Mouse (Mus musculus) Patski (cell line): ENCODE results near the gene Fam19a1. TPM values are rescaled to one million over a fixed set of nuclear protein-coding genes. Genes with fewer than 3 reads are reported as not detected.

Experiments used
- ATAC-seq: fragments of 100-300 bp; one replicate; pipeline ENCODE4 v1.8.0; 2021
- CTCF ChIA-PET: fragments of 350-600 bp; sonication (Branson Sonifier 250); formaldehyde crosslinking; loops from one replicate; lab custom pipeline; 2022; ENCODE audit warnings: inconsistent platforms; lab: Charles Lee
- POLR2A ChIA-PET: fragments of 350-600 bp; sonication (Branson Sonifier 250); formaldehyde crosslinking; loops from one replicate; lab custom pipeline; 2022; ENCODE audit warnings: antibody characterized with exemption, inconsistent platforms; lab: Charles Lee
- DNase-seq: peaks from one replicate; pipeline ENCODE4 v3.0.0-alpha.2; 2011; ENCODE audit warnings: low read depth, low spot score
- H3K27me3 ChIP-seq: fragments of 371-371 bp; one replicate; pipeline ENCODE4 v1.5.1; 2021
- CTCF ChIP-seq: fragments of 100-300 bp; IDR thresholded peaks from one replicate; pipeline ENCODE4 v1.5.1; 2021
- in situ Hi-C: fragments of 300-500 bp; cut with MboI; formaldehyde crosslinking; loops from 3 replicates; pipeline ENCODE4 v1.11.1; 2018; ENCODE audit warnings: low pct_unique_long_range_greater_than_20kb, mixed read lengths
- polyA plus RNA-seq: library from polyadenylated mRNA; unstranded; gene quantifications from one replicate; pipeline ENCODE4 v1.2.3, GENCODE M21; 2021

Gene Fam19a1
- polyA plus RNA-seq = not detected

DNA sequence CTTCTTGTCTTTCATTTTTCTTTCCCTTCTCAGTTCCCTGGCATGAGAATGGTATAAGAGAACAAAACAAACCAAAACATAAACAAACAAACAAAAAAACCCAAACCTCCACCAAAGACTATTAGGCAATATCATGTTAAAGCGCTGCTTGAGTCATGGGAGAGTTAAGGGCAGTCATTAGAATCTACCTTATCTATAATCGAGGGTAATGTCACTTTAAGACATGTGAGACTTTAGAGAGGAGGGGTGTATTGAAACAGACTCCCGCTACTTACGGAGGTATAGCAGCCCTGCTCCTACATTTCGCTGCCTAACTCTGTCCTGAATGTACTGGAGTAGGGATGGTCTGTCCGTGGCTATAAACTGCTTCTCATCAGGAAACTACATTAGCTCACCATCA lies at the start of gene Fam19a1:
Gene Fam19a1, plus strand, starts transcription at position 301 of the 400 bp plus-strand sequence.
- no peak for ATAC-seq
- POLR2A ChIA-PET = no interaction called here
- in situ Hi-C loops = no loop called here
- no peak for DNase-seq
- peaks cover 26% of the 10 kb centered on the region for H3K27me3 ChIP-seq
- TF ChIP-seq CTCF = no peak
- CTCF ChIA-PET = no interaction called here

DNA sequence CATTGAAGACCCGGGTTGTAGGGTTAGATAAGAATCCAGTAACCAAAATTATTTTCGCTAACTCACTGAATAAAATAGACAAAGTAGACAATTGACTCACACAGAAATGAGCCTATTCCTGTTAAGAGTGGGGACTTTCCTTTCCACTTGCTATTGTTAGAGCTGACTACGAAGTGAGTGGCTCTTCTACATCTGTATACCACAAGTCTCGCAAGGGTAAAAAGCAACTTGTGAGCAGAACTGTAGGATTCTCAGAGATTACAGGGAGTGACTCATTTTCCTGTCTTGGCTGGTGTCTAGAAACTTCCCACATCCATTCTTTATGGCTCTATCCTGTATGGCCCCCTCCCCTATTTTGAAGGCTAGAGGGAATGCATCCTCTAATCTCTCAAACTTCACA lies 41.9 kb upstream of the Fam19a1 start:
- in situ Hi-C loops = no loop called here
- CTCF ChIA-PET = no interaction called here
- POLR2A ChIA-PET = no interaction called here
- no peaks in the 10 kb centered on the region for H3K27me3 ChIP-seq
- ATAC-seq (no peak), DNase-seq (no peak)
- TF ChIP-seq CTCF = no peak

DNA sequence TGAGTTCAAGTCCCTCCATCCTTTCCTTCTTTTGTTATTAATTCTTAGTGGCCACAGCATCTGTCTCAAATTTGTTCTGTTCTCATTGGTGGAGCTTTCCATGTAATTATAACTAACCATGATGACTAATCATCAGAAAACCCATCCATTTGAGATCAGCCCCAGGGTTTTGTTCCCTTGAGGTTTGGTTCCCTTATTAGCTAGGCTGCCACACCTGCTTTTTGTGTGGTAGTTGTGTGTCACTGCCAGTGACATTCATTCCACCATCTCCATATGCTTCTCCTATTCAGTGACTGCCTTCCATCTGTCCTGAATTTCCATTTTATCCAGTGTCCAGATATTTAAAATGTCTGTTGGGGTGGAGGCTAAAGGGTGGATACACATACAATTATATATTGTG lies 41.4 kb upstream of the Fam19a1 start:
- ChIA-PET CTCF (no interaction called here), POLR2A (no interaction called here)
- no peaks in the 10 kb centered on the region for H3K27me3 ChIP-seq
- in situ Hi-C loops = no loop called here
- no peak for DNase-seq
- no peak for TF ChIP-seq CTCF
- no peak for ATAC-seq

DNA sequence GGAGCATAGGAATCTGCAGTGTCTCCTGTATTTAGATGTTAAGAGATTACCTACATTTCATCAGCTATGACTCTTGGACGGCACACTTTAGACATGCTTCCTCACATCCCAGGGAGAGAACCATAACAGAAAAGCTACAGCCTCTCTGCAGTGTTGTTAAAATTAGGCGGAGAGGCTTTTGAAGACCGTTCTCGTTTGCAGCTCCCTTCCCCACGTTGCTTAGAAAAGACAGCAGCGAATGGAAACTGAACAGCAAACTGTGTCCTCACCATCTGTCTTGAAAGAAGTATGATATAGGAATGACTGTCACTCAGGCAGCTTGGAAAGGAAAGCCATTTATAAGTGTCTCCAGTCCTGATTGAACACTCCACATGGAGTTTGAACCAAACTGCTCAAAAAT lies 23.0 kb upstream of the Fam19a1 start:
- POLR2A ChIA-PET = no interaction called here
- CTCF ChIA-PET = no interaction called here

DNA sequence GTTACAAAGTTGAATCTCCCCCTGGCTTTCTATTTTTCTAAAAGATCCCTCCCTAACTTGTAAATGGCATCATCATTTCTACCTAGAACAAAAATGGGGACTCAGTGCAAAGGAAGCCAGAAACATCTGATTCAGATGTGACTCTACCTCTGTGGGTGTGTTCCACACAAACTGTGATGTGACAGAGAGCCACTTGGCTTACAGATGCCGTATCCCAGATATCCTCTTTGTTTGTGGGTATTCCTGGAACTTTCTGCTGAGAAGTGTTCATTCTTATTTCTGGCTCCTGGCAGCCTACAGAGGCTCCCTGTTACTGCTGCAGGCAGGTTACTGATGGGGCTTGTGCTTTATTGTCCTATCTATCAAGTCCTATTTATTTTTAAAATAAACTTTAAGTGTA lies 19.2 kb upstream of the Fam19a1 start:
- TF ChIP-seq CTCF = no peak
- H3K27me3 ChIP-seq = peaks cover 18% of the 10 kb centered on the region
- ChIA-PET POLR2A (no interaction called here), CTCF (no interaction called here)
- DNase-seq = no peak
- ATAC-seq = no peak
- in situ Hi-C loops = no loop called here

More for the DNA sequence above, 23.0 kb upstream of the Fam19a1 start:
- peaks cover 12% of the 10 kb centered on the region for H3K27me3 ChIP-seq
- in situ Hi-C loops = no loop called here
- TF ChIP-seq CTCF = no peak
- no peak for DNase-seq
- ATAC-seq = no peak

DNA sequence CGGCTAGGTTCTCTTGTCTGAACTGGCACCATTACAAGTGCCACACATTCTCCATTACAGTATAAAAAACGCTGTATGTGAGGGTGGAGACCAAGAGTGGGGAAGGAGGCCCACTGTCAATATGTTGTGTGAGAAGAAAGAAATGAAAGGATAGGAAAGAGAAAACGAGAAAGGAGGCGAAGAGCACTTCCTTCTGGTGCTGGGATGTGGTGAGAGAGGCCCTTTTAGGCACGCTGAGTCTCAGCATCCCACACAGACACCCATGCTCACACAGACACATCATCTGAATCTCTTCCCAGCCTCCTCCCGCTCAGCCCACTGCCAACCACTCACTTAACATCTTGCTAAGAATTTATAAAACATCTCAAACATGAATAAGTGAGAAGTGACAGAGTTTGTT lies 14.7 kb upstream of the Fam19a1 start:
- H3K27me3 ChIP-seq = peaks cover 6% of the 10 kb centered on the region
- no peak for TF ChIP-seq CTCF
- in situ Hi-C loops = no loop called here
- DNase-seq (no peak), ATAC-seq (no peak)
- POLR2A ChIA-PET = no interaction called here
- CTCF ChIA-PET = no interaction called here

DNA sequence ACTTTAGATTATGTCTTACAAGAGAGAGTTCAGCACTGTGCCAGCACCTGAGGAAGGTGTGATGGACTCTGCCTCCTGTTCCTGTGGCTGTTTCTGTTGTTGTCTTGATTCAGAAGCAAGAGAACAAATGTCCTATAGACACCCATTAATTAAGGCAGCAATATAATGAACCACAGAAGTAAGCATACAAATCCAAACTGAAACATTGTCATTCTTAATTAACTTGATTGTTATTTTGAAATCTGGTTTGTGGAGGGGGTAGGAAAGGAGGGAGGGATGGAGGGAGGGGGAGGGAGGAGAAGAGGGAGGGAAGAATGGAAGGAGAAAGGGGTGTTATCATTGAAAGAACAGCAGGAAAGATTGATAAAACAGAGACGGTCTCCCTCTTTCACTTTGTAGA lies 1.3 kb upstream of the Fam19a1 start:
- no peak for TF ChIP-seq CTCF
- no peak for DNase-seq
- POLR2A ChIA-PET = no interaction called here
- peaks cover 20% of the 10 kb centered on the region for H3K27me3 ChIP-seq
- in situ Hi-C loops = no loop called here
- CTCF ChIA-PET = no interaction called here
- no peak for ATAC-seq

DNA sequence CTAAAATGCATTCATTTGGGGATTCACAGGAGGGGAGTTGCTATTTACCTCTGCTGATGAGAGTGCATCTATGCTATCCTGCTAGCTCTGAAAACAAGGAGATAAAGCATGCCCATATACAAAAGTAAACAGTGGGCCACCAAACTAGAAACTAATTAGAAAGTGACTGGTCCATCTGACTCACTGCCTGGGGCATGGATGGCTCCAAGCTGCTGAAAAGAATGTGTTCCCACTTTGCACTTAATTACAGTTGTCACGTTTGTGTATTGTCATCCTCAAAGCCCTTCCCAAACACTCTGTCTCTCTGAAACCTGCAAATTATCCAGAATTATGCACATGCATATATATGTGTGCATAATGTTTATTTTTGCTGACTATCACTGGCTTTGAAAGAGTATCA lies 1.2 kb downstream of the Fam19a1 start:
- POLR2A ChIA-PET = no interaction called here
- CTCF ChIA-PET = no interaction called here

DNA sequence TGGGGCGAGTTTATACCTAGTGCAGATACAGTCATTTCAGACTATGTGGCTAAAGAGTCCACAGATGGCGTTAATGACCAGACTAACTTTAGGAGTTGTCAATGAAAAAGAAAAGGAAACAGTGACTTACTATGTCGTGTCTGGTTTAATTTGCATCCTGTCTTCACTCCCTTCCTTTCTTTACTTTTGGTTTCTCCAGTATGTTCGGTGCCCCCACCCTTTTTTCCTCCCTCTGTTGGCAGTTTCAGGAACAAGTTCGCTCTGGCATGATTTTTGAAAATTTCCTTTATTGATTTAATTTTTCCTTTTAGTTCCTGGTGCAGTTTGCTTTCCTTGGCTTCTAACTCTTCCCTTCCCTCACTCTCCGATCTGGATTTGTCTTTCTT lies 3.2 kb downstream of the Fam19a1 start:
- TF ChIP-seq CTCF = no peak
- DNase-seq (no peak), ATAC-seq (no peak)
- in situ Hi-C loops = no loop called here
- peaks cover 33% of the 10 kb centered on the region for H3K27me3 ChIP-seq
- ChIA-PET CTCF (no interaction called here), POLR2A (no interaction called here)

More for the DNA sequence above, 1.2 kb downstream of the Fam19a1 start:
- in situ Hi-C loops = no loop called here
- no peak for ATAC-seq
- no peak for DNase-seq
- no peak for TF ChIP-seq CTCF
- peaks cover 33% of the 10 kb centered on the region for H3K27me3 ChIP-seq

DNA sequence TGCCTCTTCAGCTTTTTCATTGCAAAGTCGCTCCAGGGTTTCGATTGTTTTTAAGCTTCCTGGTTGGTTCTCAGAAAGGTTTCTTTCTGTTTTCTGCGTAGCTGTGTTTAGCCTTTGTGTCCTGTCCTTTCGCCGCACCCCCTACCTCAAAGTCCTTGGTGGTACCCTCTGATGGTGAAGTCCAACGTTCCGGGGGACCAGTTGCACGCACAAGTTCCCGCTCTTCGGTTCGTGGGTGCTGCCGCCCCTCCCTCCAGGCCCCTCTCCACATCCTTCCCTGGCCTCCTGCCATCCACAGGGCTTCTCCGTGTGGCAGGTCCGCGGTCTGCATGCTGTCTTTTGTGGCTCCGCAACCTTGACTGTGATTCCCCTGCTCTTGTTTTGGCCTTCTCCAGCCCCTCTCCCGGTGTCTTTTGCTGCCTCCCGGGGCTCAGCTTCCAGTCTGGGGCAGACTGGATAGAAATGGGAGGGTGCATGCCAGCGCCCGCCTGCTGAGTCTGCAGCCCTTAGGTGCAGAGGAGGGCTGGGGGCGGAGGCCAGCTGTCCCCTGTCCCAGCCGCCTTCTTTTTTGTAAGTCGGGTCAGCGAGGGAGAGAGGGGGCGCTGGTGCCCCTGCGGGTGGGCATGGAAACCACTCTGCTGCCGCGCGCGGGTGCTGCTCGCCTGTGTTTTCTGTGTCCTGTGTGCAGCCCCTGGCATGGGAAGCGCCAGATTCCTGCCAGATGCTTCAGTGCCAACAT lies 3.7 kb downstream of the Fam19a1 start:
- POLR2A ChIA-PET = no interaction called here
- DNase-seq (no peak), ATAC-seq (no peak)
- CTCF ChIA-PET = no interaction called here
- no peak for TF ChIP-seq CTCF
- H3K27me3 ChIP-seq = peaks cover 36% of the 10 kb centered on the region
- in situ Hi-C loops = no loop called here

DNA sequence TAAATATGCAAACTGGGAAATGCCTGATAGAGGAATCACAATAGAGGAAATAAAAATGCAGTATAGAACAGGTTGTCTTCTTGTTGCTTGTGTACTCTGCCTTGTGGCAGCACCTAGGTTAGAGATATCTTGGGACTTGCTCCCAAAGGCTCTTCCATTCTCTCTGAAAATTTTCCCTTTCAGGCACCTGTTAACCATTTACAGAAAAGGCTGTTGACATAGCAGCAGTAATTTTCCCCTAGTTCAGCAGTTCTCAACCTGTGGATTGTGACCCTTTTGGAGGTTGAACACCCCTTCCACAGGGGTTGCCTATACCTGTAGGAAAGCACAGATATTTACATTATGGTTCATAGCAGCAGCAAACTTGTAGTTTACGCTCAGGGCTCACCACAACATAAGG lies 30.4 kb downstream of the Fam19a1 start:
- ChIA-PET POLR2A (no interaction called here), CTCF (no interaction called here)
- no peak for ATAC-seq
- H3K27me3 ChIP-seq = peaks cover 3% of the 10 kb centered on the region
- no peak for DNase-seq
- no peak for TF ChIP-seq CTCF
- in situ Hi-C loops = no loop called here

DNA sequence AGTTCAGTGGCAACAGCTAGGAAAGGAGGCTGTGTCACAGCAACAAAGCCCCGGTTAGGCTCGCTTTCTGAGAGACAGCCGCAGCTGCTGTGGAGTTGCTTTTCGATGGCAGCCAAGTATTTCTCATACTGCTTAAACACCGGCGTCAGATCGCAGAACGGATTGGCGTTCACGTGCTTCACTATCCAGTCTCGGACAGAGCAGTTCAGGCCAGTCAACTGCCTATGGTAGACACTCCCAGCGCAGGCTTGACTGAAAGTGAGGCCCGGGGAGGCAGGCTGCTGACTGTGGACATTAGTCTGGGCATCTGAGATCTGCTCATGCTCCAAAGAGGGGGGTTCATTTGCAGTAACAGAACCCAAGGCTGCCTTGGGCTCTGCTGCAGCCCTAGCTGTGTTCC lies 52.4 kb downstream of the Fam19a1 start:
- ATAC-seq = no peak
- ChIA-PET POLR2A (no interaction called here), CTCF (no interaction called here)
- no peaks in the 10 kb centered on the region for H3K27me3 ChIP-seq
- TF ChIP-seq CTCF = no peak
- in situ Hi-C loops = no loop called here
- no peak for DNase-seq
